Mouse (Mus musculus): ENCODE results near the gene Ano5. TPM values are rescaled to one million over a fixed set of nuclear protein-coding genes. Genes with fewer than 3 reads are reported as not detected.

The Ano5 gene
- polyA plus RNA-seq, 1 experiment = 1.4 TPM

DNA sequence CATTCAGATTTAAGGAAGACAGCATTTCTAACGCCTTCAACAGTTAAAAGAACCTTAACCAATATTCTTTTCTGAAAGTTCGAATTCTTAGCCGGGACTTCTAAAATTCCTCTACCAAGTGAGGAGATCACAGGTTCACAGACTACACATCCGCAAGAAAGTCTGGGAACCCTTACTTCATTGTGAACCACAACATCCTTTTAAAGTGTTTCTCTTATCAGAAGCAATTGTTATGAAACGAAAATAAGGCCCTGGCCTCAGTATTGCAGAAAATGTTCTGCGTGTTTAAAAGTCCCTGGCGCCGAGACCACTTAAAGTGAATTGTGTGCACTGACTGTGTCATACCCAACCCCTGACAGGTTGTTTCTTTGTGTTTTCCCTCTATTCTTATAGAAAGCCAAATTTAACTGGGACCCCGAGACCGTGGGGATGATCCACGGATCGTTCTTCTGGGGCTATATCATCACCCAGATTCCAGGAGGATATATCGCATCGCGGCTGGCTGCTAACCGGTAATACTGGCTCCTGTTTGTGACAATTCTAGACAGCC lies 115.7 kb downstream of the Ano5 start:
- H3K4me3 ChIP-seq (ENCODE audit: low read depth, low read length) = no peak overlapping the region

DNA sequence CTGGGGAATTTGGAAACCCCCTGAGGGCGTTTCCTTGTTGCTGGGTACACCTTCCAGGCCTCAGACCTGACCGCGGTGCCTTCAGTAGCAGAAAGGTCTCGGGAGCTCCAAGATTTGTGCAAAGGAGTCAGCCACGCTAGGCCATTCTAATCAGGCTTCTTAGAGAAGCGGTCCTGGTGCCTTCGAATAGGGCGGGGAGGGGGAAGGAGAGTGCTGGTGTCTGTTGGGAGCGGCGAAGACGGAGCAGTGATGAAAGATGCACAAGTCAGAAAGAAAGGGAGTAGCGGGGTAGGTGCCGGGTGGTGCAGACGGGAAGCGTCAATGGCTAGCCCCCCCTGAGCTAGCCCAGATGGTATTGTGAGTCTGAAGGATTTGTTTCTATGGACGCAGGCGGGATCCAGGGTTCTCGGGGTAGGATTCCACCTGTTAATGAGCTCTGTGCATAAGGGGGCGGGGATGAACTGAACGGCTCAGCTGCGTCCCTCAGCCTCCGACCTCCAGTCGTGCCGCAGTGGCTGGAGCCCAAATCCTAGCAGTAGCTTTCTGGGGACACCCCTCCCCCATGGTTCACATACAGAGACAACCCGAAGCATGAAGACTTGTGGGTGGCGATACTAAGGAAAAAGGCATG lies 116.3 kb downstream of the Ano5 start:
- peaks cover 3% of the 10 kb centered on the region for H3K4me1 ChIP-seq (ENCODE audit: control insufficient read depth, insufficient read depth, low read length)
- H3K4me3 ChIP-seq (ENCODE audit: low read depth, low read length) = peak overlapping the region; percentile 35
- H3K27me3 ChIP-seq (ENCODE audit: control insufficient read depth, insufficient read depth, low read length, poor library complexity, severe bottlenecking) = peaks cover 8% of the 10 kb centered on the region
- no peak overlapping the region for H3K27ac ChIP-seq (ENCODE audit: insufficient read depth, low read length)
- TF ChIP-seq POLR2A (IDR thresholded peaks at IDR 0.05; ENCODE audit: insufficient read depth, low read length) = no peak
- 0 out of 2 replicates have a peak, but pooled peaks have one; percentile 12 for TF ChIP-seq EP300 (IDR thresholded peaks at IDR 0.05; ENCODE audit: insufficient read depth, low read depth, low read length)
- no peaks in the 10 kb centered on the region for H3K36me3 ChIP-seq (ENCODE audit: control insufficient read depth, insufficient read depth, low read length, poor library complexity, severe bottlenecking)
- no peaks in the 10 kb centered on the region for H3K9me3 ChIP-seq (replicated peaks; ENCODE audit: control insufficient read depth, insufficient read depth, low read length, poor library complexity, severe bottlenecking)
- no peak overlapping the region for H3K9ac ChIP-seq (ENCODE audit: low read depth, poor library complexity, severe bottlenecking)

More for the DNA sequence above, 115.7 kb downstream of the Ano5 start:
- H3K4me1 ChIP-seq (ENCODE audit: control insufficient read depth, insufficient read depth, low read length) = peaks cover 3% of the 10 kb centered on the region
- no peak overlapping the region for H3K9ac ChIP-seq (ENCODE audit: low read depth, poor library complexity, severe bottlenecking)
- no peak for TF ChIP-seq EP300 (IDR thresholded peaks at IDR 0.05; ENCODE audit: insufficient read depth, low read depth, low read length)
- TF ChIP-seq CTCF (IDR thresholded peaks at IDR 0.05; ENCODE audit: low read depth, low read length) = no peak
- no peak for TF ChIP-seq POLR2A (IDR thresholded peaks at IDR 0.05; ENCODE audit: insufficient read depth, low read length)
- no peaks in the 10 kb centered on the region for H3K36me3 ChIP-seq (ENCODE audit: control insufficient read depth, insufficient read depth, low read length, poor library complexity, severe bottlenecking)
- no peak overlapping the region for H3K27ac ChIP-seq (ENCODE audit: insufficient read depth, low read length)
- H3K9me3 ChIP-seq (replicated peaks; ENCODE audit: control insufficient read depth, insufficient read depth, low read length, poor library complexity, severe bottlenecking) = no peaks in the 10 kb centered on the region
- H3K27me3 ChIP-seq (ENCODE audit: control insufficient read depth, insufficient read depth, low read length, poor library complexity, severe bottlenecking) = peaks cover 8% of the 10 kb centered on the region

- no peak for TF ChIP-seq CTCF (IDR thresholded peaks at IDR 0.05; ENCODE audit: low read depth, low read length)
- no peaks in the 10 kb centered on the region for H3K36me3 ChIP-seq (ENCODE audit: control insufficient read depth, insufficient read depth, low read length, poor library complexity, severe bottlenecking)
- peaks cover 8% of the 10 kb centered on the region for H3K27me3 ChIP-seq (ENCODE audit: control insufficient read depth, insufficient read depth, low read length, poor library complexity, severe bottlenecking)
- no peak overlapping the region for H3K4me3 ChIP-seq (ENCODE audit: low read depth, low read length)
- H3K9me3 ChIP-seq (replicated peaks; ENCODE audit: control insufficient read depth, insufficient read depth, low read length, poor library complexity, severe bottlenecking) = no peaks in the 10 kb centered on the region
- peaks cover 3% of the 10 kb centered on the region for H3K4me1 ChIP-seq (ENCODE audit: control insufficient read depth, insufficient read depth, low read length)
- no peak overlapping the region for H3K9ac ChIP-seq (ENCODE audit: low read depth, poor library complexity, severe bottlenecking)
- no peak overlapping the region for H3K27ac ChIP-seq (ENCODE audit: insufficient read depth, low read length)
Measured at GRCm38 (mm10) chr7:51627666-51628065, 116.8 kb downstream of the Ano5 start.

GRCm38 (mm10) chr7:51628349-51628748 lies 117.5 kb downstream of the Ano5 start:
- TF ChIP-seq POLR2A (IDR thresholded peaks at IDR 0.05; ENCODE audit: insufficient read depth, low read length) (no peak), CTCF (IDR thresholded peaks at IDR 0.05; ENCODE audit: low read depth, low read length) (no peak), EP300 (IDR thresholded peaks at IDR 0.05; ENCODE audit: insufficient read depth, low read depth, low read length) (no peak)
- Histone ChIP-seq H3K27ac (ENCODE audit: insufficient read depth, low read length) (no peak overlapping the region), H3K9me3 (replicated peaks; ENCODE audit: control insufficient read depth, insufficient read depth, low read length, poor library complexity, severe bottlenecking) (no peaks in the 10 kb centered on the region), H3K9ac (ENCODE audit: low read depth, poor library complexity, severe bottlenecking) (no peak overlapping the region), H3K4me3 (ENCODE audit: low read depth, low read length) (no peak overlapping the region), H3K36me3 (ENCODE audit: control insufficient read depth, insufficient read depth, low read length, poor library complexity, severe bottlenecking) (no peaks in the 10 kb centered on the region), H3K27me3 (ENCODE audit: control insufficient read depth, insufficient read depth, low read length, poor library complexity, severe bottlenecking) (peaks cover 8% of the 10 kb centered on the region), H3K4me1 (ENCODE audit: control insufficient read depth, insufficient read depth, low read length) (peaks cover 3% of the 10 kb centered on the region)

DNA sequence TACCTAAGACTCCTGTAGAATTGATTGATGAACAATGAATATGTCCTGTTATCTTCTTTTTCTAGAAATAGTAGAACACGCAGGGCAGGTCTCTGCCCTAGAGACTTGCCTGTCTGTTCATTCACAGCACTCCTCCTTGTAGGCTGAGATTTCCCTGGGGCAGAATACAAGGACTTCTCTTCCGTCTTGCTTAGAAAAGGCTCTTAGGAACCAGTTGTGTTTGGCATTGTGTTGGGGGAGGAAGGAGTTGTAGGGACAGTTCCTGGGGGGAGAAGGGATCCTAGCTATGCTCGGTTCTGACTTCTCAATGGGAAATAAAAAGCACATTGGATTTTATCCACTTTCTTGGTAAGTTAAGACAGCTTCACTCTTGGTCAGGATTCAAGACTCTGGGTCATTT lies 118.4 kb downstream of the Ano5 start:
- Histone ChIP-seq H3K4me1 (ENCODE audit: control insufficient read depth, insufficient read depth, low read length) (peaks cover 3% of the 10 kb centered on the region), H3K27me3 (ENCODE audit: control insufficient read depth, insufficient read depth, low read length, poor library complexity, severe bottlenecking) (peaks cover 4% of the 10 kb centered on the region; the same call in 1 of the 2 replicates), H3K9ac (ENCODE audit: low read depth, poor library complexity, severe bottlenecking) (no peak overlapping the region), H3K36me3 (ENCODE audit: control insufficient read depth, insufficient read depth, low read length, poor library complexity, severe bottlenecking) (no peaks in the 10 kb centered on the region), H3K9me3 (replicated peaks; ENCODE audit: control insufficient read depth, insufficient read depth, low read length, poor library complexity, severe bottlenecking) (no peaks in the 10 kb centered on the region), H3K4me3 (ENCODE audit: low read depth, low read length) (no peak overlapping the region), H3K27ac (ENCODE audit: insufficient read depth, low read length) (no peak overlapping the region)
- TF ChIP-seq CTCF (IDR thresholded peaks at IDR 0.05; ENCODE audit: low read depth, low read length) (no peak), EP300 (IDR thresholded peaks at IDR 0.05; ENCODE audit: insufficient read depth, low read depth, low read length) (no peak), POLR2A (IDR thresholded peaks at IDR 0.05; ENCODE audit: insufficient read depth, low read length) (no peak)

- Histone ChIP-seq H3K27ac (ENCODE audit: insufficient read depth, low read length) (no peak overlapping the region), H3K27me3 (ENCODE audit: control insufficient read depth, insufficient read depth, low read length, poor library complexity, severe bottlenecking) (peaks cover under 1% of the 10 kb centered on the region; the same call in 1 of the 2 replicates)
- TF ChIP-seq POLR2A (IDR thresholded peaks at IDR 0.05; ENCODE audit: insufficient read depth, low read length) = no peak
- no peak for TF ChIP-seq EP300 (IDR thresholded peaks at IDR 0.05; ENCODE audit: insufficient read depth, low read depth, low read length)
- no peak for TF ChIP-seq CTCF (IDR thresholded peaks at IDR 0.05; ENCODE audit: low read depth, low read length)
Measured at GRCm38 (mm10) chr7:51631171-51631570, 120.3 kb downstream of the Ano5 start.

More at GRCm38 (mm10) chr7:51631171-51631570, 120.3 kb downstream of the Ano5 start:
- H3K4me3 ChIP-seq (ENCODE audit: low read depth, low read length) = no peak overlapping the region
- no peaks in the 10 kb centered on the region for H3K36me3 ChIP-seq (ENCODE audit: control insufficient read depth, insufficient read depth, low read length, poor library complexity, severe bottlenecking)
- H3K4me1 ChIP-seq (ENCODE audit: control insufficient read depth, insufficient read depth, low read length) = peaks cover 3% of the 10 kb centered on the region
- H3K9me3 ChIP-seq (replicated peaks; ENCODE audit: control insufficient read depth, insufficient read depth, low read length, poor library complexity, severe bottlenecking) = no peaks in the 10 kb centered on the region
- H3K9ac ChIP-seq (ENCODE audit: low read depth, poor library complexity, severe bottlenecking) = no peak overlapping the region

All from ES-Bruce4 (cell line).